Mouse (Mus musculus): Measurements from ENCODE around the gene Klc2.
A peak's percentile ranks its signal among the peaks of the same experiment; 100 is the strongest.

The Klc2 gene

GRCm38 (mm10) chr19:5072389-5073019 lies 45.9 kb downstream of the Klc2 start:
- peak; percentile 75 for DNase-seq (ENCODE audit: low spot score)

GRCm38 (mm10) chr19:5071545-5072369 lies 46.6 kb downstream of the Klc2 start:
- peak; percentile 89 for DNase-seq (ENCODE audit: low spot score)

- DNase-seq (ENCODE audit: low spot score) = no peak
These were observed 47.3 kb downstream of the Klc2 start for GRCm38 (mm10) chr19:5071077-5071476.

- DNase-seq (ENCODE audit: low spot score) = no peak
These were observed 48.4 kb downstream of the Klc2 start for GRCm38 (mm10) chr19:5069978-5070377.

- no peak for DNase-seq (ENCODE audit: low spot score)
These were observed 48.9 kb downstream of the Klc2 start for GRCm38 (mm10) chr19:5069486-5069885.

- peak; percentile 67 for DNase-seq (ENCODE audit: low spot score)
These were observed 49.7 kb downstream of the Klc2 start for GRCm38 (mm10) chr19:5068570-5069234.

- peak; percentile 56 for DNase-seq (ENCODE audit: low spot score)
These were observed 50.3 kb downstream of the Klc2 start, which contains the start of gene Cd248 for GRCm38 (mm10) chr19:5067867-5068569. Gene Cd248, plus strand, starts transcription at chr19:5068078.

- no peak for DNase-seq (ENCODE audit: low spot score)
These were observed 51.1 kb downstream of the Klc2 start for GRCm38 (mm10) chr19:5067040-5067799.

- peak; percentile 52 for DNase-seq (ENCODE audit: low spot score)
These were observed 53.3 kb downstream of the Klc2 start for GRCm38 (mm10) chr19:5065104-5065503.

GRCm38 (mm10) chr19:5062446-5062845 lies 55.9 kb downstream of the Klc2 start:
- no peak for DNase-seq (ENCODE audit: low spot score)

- no peak for DNase-seq (ENCODE audit: low spot score)
These were observed 56.3 kb downstream of the Klc2 start for GRCm38 (mm10) chr19:5062041-5062440.

GRCm38 (mm10) chr19:5060365-5061330 lies 57.7 kb downstream of the Klc2 start:
- no peak for DNase-seq (ENCODE audit: low spot score)

GRCm38 (mm10) chr19:5058801-5059771 lies 59.3 kb downstream of the Klc2 start:
- DNase-seq (ENCODE audit: low spot score) = no peak

- DNase-seq (ENCODE audit: low spot score) = peak; percentile 72
These were observed 60.2 kb downstream of the Klc2 start for GRCm38 (mm10) chr19:5057876-5058775.
